Mouse (Mus musculus) lung, adult 2 months (tissue): ENCODE data around the gene Dusp3.

ENCODE experiments used
- CTCF ChIP-seq: fragments of 200-500 bp; IDR thresholded peaks from 2 replicates; pipeline ENCODE4 v1.5.1; 2011; ENCODE audit warnings: mild to moderate bottlenecking, low read length, control low read depth; ENCODE audit not compliant: insufficient read depth
- POLR2A ChIP-seq: fragments of 200-500 bp; IDR thresholded peaks from 2 replicates; pipeline ENCODE4 v1.6.1; 2011; ENCODE audit warnings: low read depth, mild to moderate bottlenecking, control low read depth, low read length, borderline replicate concordance; ENCODE audit errors: extremely low read depth

DNA sequence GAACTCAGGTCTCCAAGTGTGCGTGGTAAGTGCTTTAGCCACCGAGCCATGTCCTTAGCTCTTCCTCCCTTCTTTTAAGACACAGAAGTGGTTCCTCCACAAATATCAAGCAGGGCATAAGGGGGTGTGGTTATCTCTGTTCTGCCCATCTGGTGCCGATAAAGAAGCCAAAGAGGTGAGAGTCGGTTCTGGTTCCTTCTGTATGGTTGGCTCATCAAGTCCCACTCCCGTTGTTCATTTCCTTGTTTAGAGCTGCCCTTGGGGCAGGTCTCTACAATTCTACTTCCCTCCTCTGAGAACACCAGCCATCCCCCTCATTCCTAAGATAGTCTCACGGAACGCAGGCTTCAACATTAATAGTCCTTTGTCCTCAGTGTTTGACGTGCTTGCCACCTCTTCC, 7.3 kb upstream of the Dusp3 start:
- no peak for TF ChIP-seq CTCF
- TF ChIP-seq POLR2A = no peak
